Mouse (Mus musculus) lung, postnatal 10 days (tissue): ENCODE results near the gene Lypd5.
"Not testable (repeated sequence)": the region's sequence is repeated elsewhere in the genome, so short reads cannot be mapped to it uniquely, and the experiment has no call there.

Experiments used
- DNase-seq: peaks from one replicate; pipeline ENCODE4 v3.0.0; 2021

Gene Lypd5

DNA sequence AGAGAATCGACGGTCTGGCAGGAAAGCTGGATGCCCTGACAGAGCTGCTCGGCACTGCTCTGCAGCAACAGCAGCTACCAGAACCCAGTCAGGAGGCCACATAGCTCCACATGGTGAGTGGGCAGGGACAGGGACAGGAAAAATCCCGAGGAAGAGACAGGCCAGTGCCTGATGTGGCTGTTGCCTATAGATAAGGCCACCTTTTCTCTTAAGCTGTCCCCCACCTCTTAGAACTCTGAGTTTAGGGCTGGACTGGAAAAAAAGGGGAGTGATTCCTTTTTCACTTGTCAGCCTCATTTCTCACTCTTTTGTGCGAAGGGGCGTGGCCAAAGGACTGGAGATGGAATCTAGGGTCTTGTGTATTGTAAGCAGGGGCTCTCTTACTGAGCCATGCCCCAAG is 35.1 kb downstream of the Lypd5 start:
- DNase-seq, result no peak

DNA sequence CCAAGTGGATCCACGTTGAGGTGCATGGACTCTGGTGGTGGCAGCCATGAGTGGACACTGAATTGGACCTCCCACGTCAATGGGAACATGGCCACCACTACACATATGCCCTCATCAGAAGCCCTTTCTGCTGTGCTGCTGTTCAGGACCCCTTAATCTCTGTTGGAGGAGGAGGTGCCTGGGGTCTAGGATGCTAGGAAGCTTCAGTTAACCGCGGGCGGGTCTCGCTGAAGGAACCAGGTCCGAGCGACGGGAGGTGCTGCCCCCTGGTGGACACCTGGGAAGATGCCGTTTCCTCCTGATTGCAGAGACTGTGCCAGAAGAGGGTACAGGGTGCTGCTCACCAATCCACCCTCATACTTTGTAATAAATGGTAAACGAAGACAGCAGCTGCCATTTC is 35.8 kb downstream of the Lypd5 start:
- peak; percentile 73 for DNase-seq

DNA sequence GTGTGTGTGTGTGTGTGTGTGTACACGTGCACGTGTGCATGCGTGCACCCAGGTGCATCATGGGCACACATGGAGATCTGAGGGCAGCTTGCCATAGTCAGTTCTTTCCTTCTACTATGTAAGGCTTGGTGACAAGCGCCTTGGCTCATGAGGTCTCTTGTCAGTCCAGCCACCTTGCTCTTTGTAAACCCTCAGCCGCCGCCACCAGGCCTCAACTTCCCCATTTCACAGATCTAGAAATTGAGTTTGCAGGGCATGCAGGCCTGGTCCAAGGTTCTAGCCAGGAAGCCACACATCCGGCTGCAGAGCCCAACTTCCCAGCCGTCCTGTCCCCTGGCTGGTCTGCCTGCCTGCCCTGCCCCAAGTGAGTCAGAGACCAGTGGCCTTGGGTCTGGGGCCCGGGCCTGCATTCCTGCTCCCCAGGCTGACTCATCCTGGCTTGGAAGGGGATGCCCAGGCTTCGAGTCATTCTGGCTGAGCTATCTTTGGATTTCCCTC is 38.1 kb downstream of the Lypd5 start:
- DNase-seq, result no peak

DNA sequence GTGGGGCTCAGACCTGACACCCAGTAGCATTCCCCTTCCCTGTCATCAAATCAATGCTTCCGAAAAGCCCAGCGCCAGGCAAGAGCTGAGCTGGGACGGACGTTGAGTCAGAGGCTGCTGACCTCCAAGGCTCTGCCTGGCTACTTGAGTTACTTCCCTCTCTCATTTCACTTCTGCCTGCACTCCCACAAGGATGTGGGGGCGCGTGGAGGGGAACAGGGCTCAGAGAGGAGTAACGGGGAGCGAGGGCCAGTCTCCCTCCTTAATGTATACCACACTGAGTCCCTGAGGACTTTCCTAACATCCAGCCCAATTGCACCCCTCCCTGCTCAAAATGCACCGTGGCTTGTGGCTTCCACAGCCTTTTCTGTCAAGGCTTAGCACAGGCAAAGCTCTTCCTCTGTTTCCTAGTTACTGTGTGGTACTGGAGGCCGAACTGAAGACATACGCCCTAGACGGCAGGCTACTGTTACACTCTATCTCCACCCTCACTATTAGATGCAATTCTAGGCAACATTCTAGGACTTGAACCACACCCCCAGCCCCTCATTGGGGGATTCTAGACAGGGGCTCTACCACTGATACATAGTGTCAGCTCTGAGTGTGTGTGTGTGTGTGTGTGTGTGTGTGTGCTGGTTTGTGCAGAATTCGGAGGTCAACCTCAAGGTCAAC is 40.7 kb downstream of the Lypd5 start:
- DNase-seq, result no peak

DNA sequence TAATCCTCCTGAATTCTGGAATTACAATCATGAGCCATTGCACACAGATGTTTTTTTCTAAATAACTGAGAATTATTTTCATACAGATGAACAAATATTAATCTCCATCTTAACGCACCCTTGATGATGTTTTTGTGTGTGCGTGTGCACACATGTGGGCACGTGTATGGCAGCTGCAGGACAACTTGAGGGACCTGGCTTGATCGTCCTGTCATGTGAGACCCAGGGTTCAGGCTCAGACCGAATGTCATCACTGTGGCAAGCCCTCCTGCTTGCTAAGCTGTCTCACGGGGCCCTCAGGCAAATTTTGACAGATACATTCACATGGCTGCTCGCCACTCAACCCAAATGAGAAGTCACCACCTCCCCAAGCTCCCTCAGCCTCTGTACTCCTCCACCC is 41.5 kb downstream of the Lypd5 start:
- DNase-seq, result no peak

DNA sequence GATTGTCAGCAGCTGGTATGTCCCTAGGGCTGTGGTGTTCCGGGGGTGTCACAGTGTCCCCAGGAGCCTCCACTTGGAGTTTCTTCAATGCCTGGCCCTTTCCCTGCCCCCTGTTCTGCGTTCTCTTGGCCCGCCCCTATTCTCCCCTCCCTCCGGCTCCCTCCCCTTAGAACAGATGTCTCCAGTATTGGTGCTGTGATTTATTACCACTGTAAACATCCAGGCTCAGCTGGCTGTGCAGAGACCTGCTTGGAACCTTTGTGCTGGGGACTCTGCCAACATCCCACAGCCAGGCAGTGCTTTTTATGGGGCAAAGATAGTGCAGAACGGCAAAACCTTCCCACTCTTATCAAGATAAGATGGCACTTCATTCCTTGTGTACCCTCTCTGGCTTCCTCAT is 42.1 kb downstream of the Lypd5 start:
- peak; percentile 38 for DNase-seq

DNA sequence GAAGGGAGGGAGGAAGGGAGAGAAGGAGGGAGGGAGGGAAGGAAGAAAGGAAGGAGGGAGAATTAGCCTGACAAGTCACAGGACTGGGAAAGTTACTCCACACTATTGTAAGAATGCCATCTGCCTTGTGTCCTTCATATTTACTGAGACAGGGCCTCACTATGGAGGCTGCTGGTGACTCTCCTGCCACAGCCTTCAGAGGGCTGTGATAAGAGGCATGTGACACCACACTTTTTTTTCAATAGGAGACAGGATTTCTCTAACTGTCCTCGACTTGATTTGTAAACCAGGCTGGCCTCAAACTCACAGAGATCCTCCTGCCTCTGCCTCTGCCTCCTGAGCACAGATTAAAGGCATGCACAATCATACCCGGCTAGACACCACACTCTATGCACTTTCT is 42.7 kb downstream of the Lypd5 start:
- DNase-seq, result no peak

DNA sequence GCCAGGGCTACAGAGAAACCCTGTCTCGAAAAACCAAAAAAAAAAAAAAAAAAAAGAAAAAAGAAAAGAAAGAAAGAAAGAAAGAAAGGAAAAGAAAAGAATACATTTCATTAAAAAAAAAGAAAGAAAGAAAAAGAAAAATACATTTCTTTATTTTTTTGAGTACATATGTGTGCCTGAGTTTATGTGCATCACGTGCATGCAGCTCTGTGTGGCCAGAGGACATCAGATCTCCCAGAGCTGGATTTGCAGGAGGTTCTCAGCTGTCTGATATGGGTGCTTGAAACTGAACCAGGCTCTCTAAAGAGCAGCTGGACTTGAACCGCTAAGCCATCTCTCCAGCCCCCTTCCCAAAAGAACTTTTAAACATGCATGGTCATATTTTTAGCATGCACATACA is 45.1 kb downstream of the Lypd5 start:
- DNase-seq, result no peak

DNA sequence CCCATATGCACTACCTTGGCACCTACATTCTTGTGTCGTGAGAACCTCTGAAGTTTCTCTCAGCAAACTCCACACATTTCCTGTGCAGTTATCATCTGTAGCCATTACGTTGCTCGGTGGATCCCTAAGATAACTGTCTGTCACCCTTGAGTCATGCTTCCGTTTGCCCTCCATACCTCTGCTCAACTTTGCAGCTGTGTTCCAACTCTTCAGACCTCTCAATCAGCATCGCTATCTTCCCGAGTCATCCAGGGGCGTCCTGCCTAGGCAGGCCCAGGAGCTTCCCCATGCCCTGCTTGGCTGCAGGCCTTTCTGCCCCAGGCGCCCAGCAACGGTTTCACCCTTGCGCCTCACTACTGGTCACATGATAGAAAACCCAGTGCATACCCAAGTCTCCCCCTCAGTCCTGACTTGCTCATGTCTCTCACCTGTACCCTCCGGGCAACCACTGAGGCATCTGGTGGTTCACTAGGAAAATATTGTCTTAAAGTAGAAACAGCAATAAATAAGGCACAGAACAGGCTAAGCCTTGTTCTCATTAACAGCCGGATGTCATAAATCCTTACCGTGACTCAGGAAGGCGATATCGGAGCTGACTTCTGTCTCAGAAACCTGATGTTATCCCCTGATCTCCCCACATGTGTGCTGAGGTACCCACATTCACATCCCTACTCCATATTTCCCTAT is 45.6 kb downstream of the Lypd5 start:
- DNase-seq, result no peak

DNA sequence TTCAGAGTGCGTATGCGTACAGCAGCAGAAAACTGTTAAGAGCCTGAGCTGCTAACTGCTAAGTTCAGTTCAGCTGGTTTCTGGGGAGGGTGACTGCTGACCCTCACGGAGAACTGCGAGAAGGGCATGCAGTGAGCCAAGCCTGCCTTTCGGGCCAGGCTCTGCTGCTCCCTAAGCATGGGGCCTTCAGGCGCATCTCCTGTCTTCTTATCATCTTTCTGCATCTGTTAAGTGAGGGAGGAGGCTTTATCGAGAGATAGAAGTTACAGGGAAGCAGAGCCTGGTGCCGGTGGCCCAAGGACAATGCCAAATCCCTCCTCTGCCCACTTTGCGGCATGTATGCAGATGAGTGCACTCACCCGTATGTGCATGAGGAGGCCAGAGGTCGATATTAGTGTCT is 47.8 kb downstream of the Lypd5 start:
- DNase-seq, result no peak

DNA sequence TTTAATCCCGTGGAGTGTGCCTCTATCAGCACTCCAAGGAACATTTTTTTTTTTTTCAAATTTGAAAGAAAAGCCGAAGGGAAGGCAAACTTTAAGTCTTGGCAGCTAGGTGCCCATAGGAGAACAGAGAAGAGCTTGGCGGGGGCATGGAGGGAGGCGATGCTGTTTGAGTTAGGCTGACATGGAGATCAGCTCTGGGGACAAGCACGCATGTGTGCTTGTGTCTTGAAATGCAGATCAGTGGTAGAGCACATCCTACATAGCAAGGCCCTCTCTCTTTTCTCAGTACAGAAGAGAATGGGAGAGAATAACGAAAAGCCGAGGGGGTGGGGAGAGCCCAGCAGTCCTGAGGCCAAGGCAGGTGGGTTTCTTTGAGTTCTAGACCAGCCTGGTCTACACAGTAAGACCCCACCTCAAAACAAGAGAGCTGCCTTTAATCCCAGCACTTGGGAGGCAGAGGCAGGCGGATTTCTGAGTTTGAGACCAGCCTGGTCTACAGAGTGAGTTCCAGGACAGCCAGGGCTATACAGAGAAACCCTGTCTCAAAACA is 49.4 kb downstream of the Lypd5 start:
- no peak for DNase-seq

DNA sequence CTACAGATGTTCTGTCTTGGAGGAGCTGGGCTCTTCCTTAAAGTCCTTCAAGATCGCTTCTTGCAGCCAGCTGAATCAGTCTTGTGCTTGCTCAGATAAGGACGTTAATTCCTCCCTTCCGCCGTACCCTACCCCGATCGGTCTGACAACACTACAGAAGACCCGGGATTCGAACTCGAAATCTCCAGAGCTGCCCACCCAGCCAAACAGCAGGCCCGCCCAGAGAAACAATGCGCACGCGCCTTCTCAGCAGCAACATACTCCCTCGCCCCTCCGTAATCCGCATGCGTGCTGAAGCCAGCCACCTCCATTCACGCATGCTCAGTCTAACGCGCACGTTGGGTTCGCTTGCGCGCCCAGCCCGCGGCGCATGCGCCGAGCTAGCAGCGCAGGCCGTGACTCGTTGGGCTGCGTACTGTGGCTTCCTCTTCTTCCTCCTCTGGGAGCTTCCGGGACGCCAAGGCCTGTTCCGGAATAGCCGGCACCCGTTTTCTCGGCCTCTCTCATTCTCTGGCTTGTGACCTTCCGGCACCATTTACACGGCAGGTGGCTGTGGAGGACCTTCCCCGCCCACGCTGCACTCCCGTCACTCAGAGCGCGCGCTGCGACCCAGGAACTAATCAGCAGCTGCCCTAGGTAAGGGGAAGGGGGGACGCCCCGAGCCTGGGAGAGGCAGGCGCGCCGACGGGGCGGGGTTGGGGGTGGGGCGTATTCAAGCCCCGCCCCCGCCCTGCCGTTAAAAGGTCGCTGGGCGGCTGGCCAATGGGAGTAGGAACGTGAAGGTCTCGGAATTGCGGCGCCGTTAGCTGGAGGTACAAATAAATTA is 50.5 kb downstream of the Lypd5 start, which contains the start of gene Smg9:
Smg9 (plus strand) TSS at position 364 of the 826 bp plus-strand sequence.
- DNase-seq, result peak; percentile 98

DNA sequence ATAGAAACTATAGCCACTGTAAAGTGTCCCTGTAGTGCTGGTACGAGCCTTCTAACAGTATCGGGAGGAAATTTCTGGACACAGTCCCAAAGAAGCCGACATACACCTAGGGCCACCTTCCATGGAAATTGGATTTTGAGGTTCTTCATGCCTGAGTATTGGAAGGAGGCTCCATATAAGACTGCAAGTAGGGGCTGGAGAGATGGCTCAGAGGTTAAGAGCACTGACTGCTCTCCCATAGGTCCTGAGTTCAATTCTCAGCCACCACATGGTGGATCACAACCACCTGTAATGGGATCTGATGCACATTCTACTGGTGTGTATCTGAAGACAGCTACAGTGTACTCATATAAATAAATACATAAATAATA is 51.1 kb downstream of the Lypd5 start:
- no peak for DNase-seq

DNA sequence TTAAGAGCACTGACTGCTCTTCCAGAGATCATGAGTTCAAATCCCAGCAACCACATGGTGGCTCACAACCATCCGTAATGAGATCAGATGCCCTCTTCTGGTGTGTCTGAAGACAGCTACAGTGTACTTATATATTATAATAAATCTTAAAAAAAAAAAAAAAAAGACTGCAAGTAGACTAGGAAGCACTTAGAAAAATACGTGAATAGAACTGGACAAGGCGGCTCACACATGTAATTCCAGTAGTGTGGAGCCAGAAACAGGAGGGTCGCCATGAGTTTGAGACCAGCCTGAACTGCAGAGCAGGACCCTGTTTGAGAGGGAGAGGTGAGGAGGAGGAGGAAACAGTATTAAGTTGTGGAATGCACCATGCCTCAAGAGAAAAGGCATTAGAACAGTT is 51.5 kb downstream of the Lypd5 start:
- DNase-seq, result not testable (repeated sequence)

DNA sequence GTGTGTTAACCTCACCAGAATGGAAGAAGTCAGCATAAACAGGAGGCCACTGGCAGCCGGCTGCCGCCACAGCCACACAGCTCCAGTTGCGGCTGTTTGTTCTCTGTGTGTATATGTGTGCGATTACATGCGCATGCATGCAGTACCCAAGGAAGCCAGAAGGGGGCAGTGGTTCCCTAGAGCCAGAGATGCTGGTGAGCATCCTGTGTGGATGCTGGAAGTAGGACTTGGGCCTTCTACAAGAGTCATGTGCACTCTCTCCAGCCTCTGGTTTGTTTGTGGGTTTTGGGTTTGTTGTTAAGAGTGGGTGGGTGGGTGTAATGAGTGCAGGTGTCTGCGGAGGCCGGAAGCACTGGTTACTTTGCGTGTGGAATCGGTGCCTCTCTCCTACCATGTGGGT is 53.9 kb downstream of the Lypd5 start:
- DNase-seq, result no peak
